Mouse (Mus musculus) left cerebral cortex, adult 11 months (tissue): ENCODE measurements around the gene Macrod1.
A peak's percentile ranks its signal among the peaks of the same experiment; 100 is the strongest.

Source experiments
- DNase-seq: peaks from one replicate; pipeline ENCODE4 v3.0.0; 2022; ENCODE audit warnings: low spot score

Macrod1 gene

GRCm38 (mm10) chr19:7240291-7240690 is 183.7 kb downstream of the Macrod1 start:
- no peak for DNase-seq

- peak; percentile 87 for DNase-seq
Observed at GRCm38 (mm10) chr19:7240782-7241690, 184.4 kb downstream of the Macrod1 start, which contains the start of gene Naa40. Gene Naa40 (minus strand): TSS chr19:7241183.

DNA sequence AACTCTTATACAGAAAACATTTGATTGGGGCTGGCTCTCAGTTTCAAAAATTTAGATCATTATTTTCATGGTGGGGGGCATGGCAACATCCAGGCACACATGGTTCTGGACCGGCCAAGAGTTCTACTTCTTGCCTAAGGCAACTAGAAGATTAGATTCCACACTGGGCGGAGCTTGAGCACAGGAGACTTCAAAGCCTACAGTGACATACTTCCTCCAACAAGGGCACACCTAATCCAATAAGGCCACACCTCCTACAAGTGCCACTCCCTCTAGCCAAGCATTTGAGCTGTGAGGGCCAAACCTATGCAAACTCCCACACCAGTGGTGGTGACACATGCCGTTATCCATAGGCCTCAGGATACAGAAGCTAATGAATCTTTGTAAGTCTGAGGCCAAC is 189.4 kb downstream of the Macrod1 start:
- no peak for DNase-seq
